Mouse (Mus musculus) MEL (cell line): ENCODE results near the gene Ube2o. TPM values are rescaled to one million over a fixed set of nuclear protein-coding genes. Genes with fewer than 3 reads are reported as not detected.

Source experiments
- DNase-seq: peaks from one replicate; pipeline ENCODE4 v3.0.0; 2011; ENCODE audit warnings: low read depth, low spot score
- H3K27ac ChIP-seq: 2 replicates; pipeline ENCODE4 v1.5.1; 2012; ENCODE audit warnings: low read depth, mild to moderate bottlenecking, control low read depth, low read length, moderate library complexity; ENCODE audit not compliant: control insufficient read depth
- H3K27me3 ChIP-seq, 2 experiments: fragments of 150-350 bp in 1 of 2; sonication (generic) in 1 of 2; 2 replicates each; pipeline ENCODE4 v1.6.1; 2012; ENCODE audit warnings: low read length in 2 of 2, mild to moderate bottlenecking in 2 of 2, improper control_type of control experiment in 1 of 2, moderate library complexity in 1 of 2; ENCODE audit not compliant: insufficient read depth in 2 of 2, control insufficient read depth in 1 of 2
- H3K36me3 ChIP-seq, 2 experiments: 2 replicates each; pipeline ENCODE4 v1.6.1; 2012 to 2014; ENCODE audit warnings: low read length in 2 of 2, improper control_type of control experiment in 1 of 2, inconsistent platforms in 1 of 2, mild to moderate bottlenecking in 1 of 2; ENCODE audit not compliant: insufficient read depth in 2 of 2, control insufficient read depth in 1 of 2
- H3K4me1 ChIP-seq, 2 experiments: fragments of 150-350 bp in 1 of 2; sonication (generic) in 1 of 2; 2 replicates each; pipeline ENCODE4 v1.6.1; 2012; ENCODE audit warnings: low read length in 2 of 2, improper control_type of control experiment in 1 of 2, mild to moderate bottlenecking in 1 of 2; ENCODE audit not compliant: insufficient read depth in 2 of 2, control insufficient read depth in 1 of 2
- H3K4me3 ChIP-seq, 2 experiments: fragments of 150-350 bp in 1 of 2; sonication (generic) in 1 of 2; 2 replicates each; pipeline ENCODE4 v1.5.1; 2012; ENCODE audit warnings: low read depth in 2 of 2, low read length in 2 of 2, mild to moderate bottlenecking in 2 of 2, moderate library complexity in 2 of 2, control low read depth in 1 of 2, improper control_type of control experiment in 1 of 2; ENCODE audit not compliant: control insufficient read depth in 1 of 2, insufficient read depth in 1 of 2
- H3K79me2 ChIP-seq: 2 replicates; pipeline ENCODE4 v1.6.1; 2012; ENCODE audit warnings: mild to moderate bottlenecking, low read length, moderate library complexity; ENCODE audit not compliant: control insufficient read depth, poor library complexity, insufficient read depth
- H3K9ac ChIP-seq: 2 replicates; pipeline ENCODE4 v1.6.1; 2012; ENCODE audit warnings: low read depth, mild to moderate bottlenecking, control low read depth, low read length, moderate library complexity; ENCODE audit not compliant: control insufficient read depth, poor library complexity, severe bottlenecking
- H3K9me3 ChIP-seq: fragments of 150-350 bp; sonication (generic); replicated peaks from 2 replicates; pipeline ENCODE4 v1.6.1; 2012; ENCODE audit warnings: mild to moderate bottlenecking, low read length, improper control_type of control experiment, moderate library complexity; ENCODE audit not compliant: insufficient read depth
- BHLHE40 ChIP-seq: IDR thresholded peaks from 2 replicates; pipeline ENCODE4 v1.6.1; 2012; ENCODE audit warnings: low read depth, mild to moderate bottlenecking, inconsistent platforms, low read length, improper control_type of control experiment, borderline replicate concordance
- CHD1 ChIP-seq: IDR thresholded peaks from 2 replicates; pipeline ENCODE4 v1.6.1; 2012; ENCODE audit warnings: low read depth, mild to moderate bottlenecking, inconsistent platforms, low read length, improper control_type of control experiment
- CTCF ChIP-seq, 3 experiments: IDR thresholded peaks in 2 of 3; conservative IDR thresholded peaks in 1 of 3; 2 replicates each; pipeline ENCODE4 v1.5.1; 2011 to 2012; ENCODE audit warnings: low read length in 3 of 3, low read depth in 2 of 3, mild to moderate bottlenecking in 2 of 3, improper control_type of control experiment in 1 of 3, inconsistent platforms in 1 of 3, mixed read lengths in 1 of 3, moderate library complexity in 1 of 3; ENCODE audit not compliant: control insufficient read depth in 1 of 3, insufficient read depth in 1 of 3, poor library complexity in 1 of 3, severe bottlenecking in 1 of 3
- E2F4 ChIP-seq: IDR thresholded peaks from 2 replicates; pipeline ENCODE4 v1.6.1; 2011; ENCODE audit warnings: low read depth, low read length, improper control_type of control experiment, borderline replicate concordance
- ELF1 ChIP-seq: IDR thresholded peaks from 2 replicates; pipeline ENCODE4 v1.6.1; 2014; ENCODE audit warnings: low read depth, mild to moderate bottlenecking, inconsistent platforms, low read length, improper control_type of control experiment, moderate library complexity
- ETS1 ChIP-seq: IDR thresholded peaks from 2 replicates; pipeline ENCODE4 v1.6.1; 2012; ENCODE audit warnings: low read depth, mild to moderate bottlenecking, inconsistent platforms, low read length, improper control_type of control experiment, moderate library complexity
- GABPA ChIP-seq: IDR thresholded peaks from 2 replicates; pipeline ENCODE4 v1.6.1; 2012; ENCODE audit warnings: low read depth, mild to moderate bottlenecking, inconsistent platforms, low read length, improper control_type of control experiment, moderate library complexity
- HCFC1 ChIP-seq: IDR thresholded peaks from 2 replicates; pipeline ENCODE4 v1.6.1; 2012; ENCODE audit warnings: low read depth, mild to moderate bottlenecking, inconsistent platforms, low read length, improper control_type of control experiment, moderate library complexity
- JUND ChIP-seq: IDR thresholded peaks from 2 replicates; pipeline ENCODE4 v1.6.1; 2011; ENCODE audit warnings: low read depth, mild to moderate bottlenecking, improper control_type of control experiment, low read length
- MAFK ChIP-seq: IDR thresholded peaks from 2 replicates; pipeline ENCODE4 v1.6.1; 2011; ENCODE audit warnings: low read depth, mild to moderate bottlenecking, low read length, improper control_type of control experiment, borderline replicate concordance
- MAZ ChIP-seq: IDR thresholded peaks from 2 replicates; pipeline ENCODE4 v1.6.1; 2012; ENCODE audit warnings: low read depth, mild to moderate bottlenecking, inconsistent platforms, low read length, improper control_type of control experiment
- MXI1 ChIP-seq: IDR thresholded peaks from 2 replicates; pipeline ENCODE4 v1.6.1; 2011; ENCODE audit warnings: mild to moderate bottlenecking, low read depth, low read length, improper control_type of control experiment
- MYC ChIP-seq: IDR thresholded peaks from 2 replicates; pipeline ENCODE4 v1.6.1; 2011; ENCODE audit warnings: low read depth, mild to moderate bottlenecking, low read length, improper control_type of control experiment, moderate library complexity
- NELFE ChIP-seq: IDR thresholded peaks from 2 replicates; pipeline ENCODE4 v1.6.1; 2011; ENCODE audit warnings: low read depth, low read length, improper control_type of control experiment
- NRF1 ChIP-seq: IDR thresholded peaks from 2 replicates; pipeline ENCODE4 v1.6.1; 2014; ENCODE audit warnings: low read depth, mild to moderate bottlenecking, inconsistent platforms, low read length, improper control_type of control experiment, moderate library complexity; ENCODE audit not compliant: poor library complexity, insufficient read depth, severe bottlenecking
- POLR2A ChIP-seq, 2 experiments: IDR thresholded peaks; 2 replicates each; pipeline ENCODE4 v1.6.1; 2011 to 2012; ENCODE audit warnings: low read length in 2 of 2, mild to moderate bottlenecking in 2 of 2, control low read depth in 1 of 2, improper control_type of control experiment in 1 of 2, low read depth in 1 of 2, moderate library complexity in 1 of 2; ENCODE audit not compliant: control insufficient read depth in 1 of 2, insufficient read depth in 1 of 2, poor library complexity in 1 of 2
- POLR2AphosphoS2 ChIP-seq: IDR thresholded peaks from 2 replicates; pipeline ENCODE4 v1.6.1; 2011; ENCODE audit warnings: low read length, improper control_type of control experiment
- RCOR1 ChIP-seq: IDR thresholded peaks from 2 replicates; pipeline ENCODE4 v1.6.1; 2012; ENCODE audit warnings: low read depth, mild to moderate bottlenecking, inconsistent platforms, low read length, improper control_type of control experiment
- SIN3A ChIP-seq: IDR thresholded peaks from 2 replicates; pipeline ENCODE4 v1.6.1; 2012; ENCODE audit warnings: low read length, improper control_type of control experiment, inconsistent platforms
- SMC3 ChIP-seq: IDR thresholded peaks from 2 replicates; pipeline ENCODE4 v1.6.1; 2011; ENCODE audit warnings: low read depth, low read length, improper control_type of control experiment
- TAL1 ChIP-seq: IDR thresholded peaks from 2 replicates; pipeline ENCODE4 v1.6.1; 2012; ENCODE audit warnings: mild to moderate bottlenecking, inconsistent platforms, low read length, moderate library complexity, mixed read lengths
- TCF12 ChIP-seq: IDR thresholded peaks from 2 replicates; pipeline ENCODE4 v1.6.1; 2014; ENCODE audit warnings: low read depth, mild to moderate bottlenecking, inconsistent platforms, low read length, improper control_type of control experiment, moderate library complexity
- UBTF ChIP-seq: IDR thresholded peaks from 2 replicates; pipeline ENCODE4 v1.6.1; 2012; ENCODE audit warnings: low read depth, mild to moderate bottlenecking, inconsistent platforms, low read length, improper control_type of control experiment, moderate library complexity, borderline replicate concordance; ENCODE audit not compliant: insufficient read depth
- USF1 ChIP-seq: IDR thresholded peaks from 2 replicates; pipeline ENCODE4 v1.6.1; 2014; ENCODE audit warnings: low read depth, mild to moderate bottlenecking, inconsistent platforms, low read length, improper control_type of control experiment, moderate library complexity
- ZC3H11A ChIP-seq: IDR thresholded peaks from 2 replicates; pipeline ENCODE4 v1.6.1; 2012; ENCODE audit warnings: low read depth, mild to moderate bottlenecking, inconsistent platforms, low read length, improper control_type of control experiment
- ZKSCAN1 ChIP-seq: IDR thresholded peaks from 2 replicates; pipeline ENCODE4 v1.6.1; 2012; ENCODE audit warnings: low read depth, mild to moderate bottlenecking, inconsistent platforms, low read length, improper control_type of control experiment, moderate library complexity
- ZNF384 ChIP-seq: IDR thresholded peaks from 2 replicates; pipeline ENCODE4 v1.6.1; 2012; ENCODE audit warnings: low read depth, mild to moderate bottlenecking, inconsistent platforms, low read length, improper control_type of control experiment
- polyA plus RNA-seq, 2 experiments: library from polyadenylated mRNA; stranded (reverse) in 1 of 2; unstranded in 1 of 2; fragments of >175 nt in 1 of 2; fragments of >200 nt in 1 of 2; gene quantifications; 2 replicates each; pipeline versions ENCODE4 v1.2.1 to v1.2.4; 2012; ENCODE audit warnings: low replicate concordance in 2 of 2, low read depth in 1 of 2; ENCODE audit not compliant: insufficient read length in 2 of 2, insufficient read depth in 1 of 2, missing spikeins in 1 of 2
- total RNA-seq: library from RNA; depleted of rRNA; stranded (reverse); fragments of 300-350 nt; gene quantifications from 2 replicates; pipeline ENCODE4 v1.2.3, GENCODE M21; 2012; rRNA removed

Ube2o gene
- total RNA-seq = 22.9 and 31.1 TPM in 2 replicates
- 10 to 100 TPM in 1 of 2 experiments, not detected in 1; 42.8 TPM for polyA plus RNA-seq

DNA sequence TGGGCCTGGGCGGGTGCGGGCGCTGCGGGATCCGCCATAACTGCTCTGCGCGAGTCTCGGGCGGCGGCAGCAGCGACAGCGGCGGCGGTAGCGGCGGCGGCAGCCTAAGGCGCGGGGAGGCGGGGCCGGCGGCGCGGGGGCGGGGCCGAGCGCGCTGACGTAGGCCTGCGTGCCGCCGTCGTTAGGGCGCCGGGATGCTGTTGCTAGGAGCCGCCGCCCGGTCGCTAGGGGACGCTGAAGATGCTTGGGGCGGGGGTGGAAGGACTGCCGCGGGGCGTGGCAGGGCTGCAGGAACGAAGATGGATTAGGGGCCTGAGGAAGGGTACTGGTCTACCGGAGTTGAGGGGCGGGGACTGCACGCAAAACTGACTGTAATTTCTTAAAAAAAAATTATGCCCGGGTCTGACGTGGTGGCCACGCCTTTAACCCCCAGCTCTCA lies at the start of gene Ube2o:
Ube2o (minus strand) TSS at position 72 of the 439 bp plus-strand sequence.
- TF ChIP-seq SIN3A (peak; percentile 22; the same call in 1 of the 2 replicates), NELFE (no peak; the same call in 1 of the 2 replicates), RCOR1 (peak; percentile 83), ETS1 (no peak), SMC3 (no peak), CTCF (IDR thresholded peaks at IDR 0.05 in 2 of 3, conservative IDR thresholded peaks at IDR 0.05 in 1 of 3; ENCODE audit: control insufficient read depth in 1 of 3, insufficient read depth in 1 of 3, low read depth in 2 of 3, low read length in 3 of 3, poor library complexity in 1 of 3, severe bottlenecking in 1 of 3) (peak in 2 of 3 experiments; percentile 41 to 71; a peak in 4 of 6 replicates), HCFC1 (peak; percentile 58), POLR2A (IDR thresholded peaks at IDR 0.05; ENCODE audit: control insufficient read depth in 1 of 2, insufficient read depth in 1 of 2, low read depth in 1 of 2, low read length in 2 of 2, poor library complexity in 1 of 2) (peak in 1 of 2 experiments; percentile 42; a peak in 1 of 4 replicates), ELF1 (peak; percentile 89), ZC3H11A (no peak), BHLHE40 (no peak), MAZ (peak; percentile 57; the same call in 1 of the 2 replicates), ZNF384 (peak; percentile 73; the same call in 1 of the 2 replicates), E2F4 (no peak), MXI1 (peak; percentile 57), NRF1 (0 out of 2 replicates have a peak, but pooled peaks have one; percentile 19)
- TF ChIP-seq, all 39 proteins: peak for 10
- no peaks in the 10 kb centered on the region for H3K27me3 ChIP-seq
- H3K79me2 ChIP-seq = peaks cover 32% of the 10 kb centered on the region
- peaks cover 0 to 20% of the 10 kb centered on the region in 2 experiments; a peak in 2 of 4 replicates for H3K4me1 ChIP-seq
- H3K4me3 ChIP-seq = peak within 1 kb of the TSS; percentile 66 to 81
- peaks cover 0 to 5% of the 10 kb centered on the region in 2 experiments; a peak in 2 of 4 replicates for H3K36me3 ChIP-seq
- H3K27ac ChIP-seq = peak within 1 kb of the TSS; percentile 18; the same call in 1 of the 2 replicates
- H3K9ac ChIP-seq = peak within 1 kb of the TSS; percentile 71
- peak; percentile 94 for DNase-seq
- H3K9me3 ChIP-seq = no peaks in the 10 kb centered on the region

DNA sequence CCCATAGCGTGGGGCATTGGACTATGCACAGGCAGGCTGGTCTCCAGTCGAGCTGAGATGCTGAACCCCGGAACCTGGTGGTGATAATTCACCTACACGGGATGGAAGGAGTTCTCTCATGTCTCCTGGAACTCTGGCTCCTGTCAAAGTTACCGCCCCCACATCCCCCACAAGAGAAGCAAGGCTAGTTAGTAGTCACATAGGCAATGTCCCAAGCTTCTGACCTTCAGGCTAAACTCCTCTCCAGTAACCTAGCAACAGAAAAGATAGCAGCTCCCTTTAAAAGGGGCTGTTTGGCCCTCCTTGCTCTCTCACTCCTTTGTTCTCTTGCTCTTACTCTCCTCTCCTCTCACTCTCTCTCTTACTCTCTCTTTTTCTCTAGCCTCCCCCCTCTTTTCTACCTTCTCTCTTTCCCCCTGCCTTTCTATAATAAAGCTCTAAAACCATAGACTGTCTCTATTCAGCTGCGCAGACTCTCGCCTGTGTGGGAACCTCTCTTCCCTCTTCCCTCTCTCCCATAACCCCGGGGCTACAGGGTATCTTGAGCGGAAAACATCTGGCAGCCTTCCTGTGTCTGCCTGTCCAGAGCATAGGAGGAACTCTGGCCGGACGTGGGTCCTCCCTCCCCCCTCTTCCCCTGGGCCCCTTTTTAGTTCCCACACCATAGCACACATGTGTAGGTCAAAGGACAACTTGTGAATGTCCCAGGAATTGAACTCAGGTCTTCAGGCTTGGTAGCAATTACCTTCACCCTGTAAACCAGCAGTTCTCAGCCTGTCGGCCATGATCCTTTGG lies 49.1 kb upstream of the Ube2o start:
- H3K36me3 ChIP-seq = peaks cover 0 to 3% of the 10 kb centered on the region in 2 experiments; a peak in 1 of 4 replicates
- no peaks in the 10 kb centered on the region; a peak in 1 of 4 replicates for H3K27me3 ChIP-seq
- H3K27ac ChIP-seq = no peak overlapping the region
- DNase-seq = no peak
- H3K4me1 ChIP-seq = peaks cover 9 to 16% of the 10 kb centered on the region in 2 experiments
- H3K79me2 ChIP-seq = no peaks in the 10 kb centered on the region
- no peak overlapping the region for H3K4me3 ChIP-seq
- TF ChIP-seq RCOR1 = no peak
- TF ChIP-seq ZKSCAN1 = no peak
- TF ChIP-seq TAL1 = no peak
- no peak for TF ChIP-seq UBTF
- no peak for TF ChIP-seq ZC3H11A
- TF ChIP-seq USF1 = no peak
- TF ChIP-seq NELFE = no peak
- TF ChIP-seq ELF1 = no peak
- no peak for TF ChIP-seq MAFK
- TF ChIP-seq MYC = no peak
- no peak for TF ChIP-seq JUND
- no peak for TF ChIP-seq ETS1
- no peak for TF ChIP-seq E2F4
- TF ChIP-seq HCFC1 = no peak
- TF ChIP-seq MAZ = no peak
- TF ChIP-seq POLR2AphosphoS2 = no peak
- no peak for TF ChIP-seq GABPA
- TF ChIP-seq CHD1 = no peak
- no peak for TF ChIP-seq TCF12
- H3K9ac ChIP-seq = no peak overlapping the region
- H3K9me3 ChIP-seq = no peaks in the 10 kb centered on the region
